Mouse (Mus musculus) kidney, adult 2 months (tissue): ENCODE data around the gene H2-DMb1. TPM values are rescaled to one million over a fixed set of nuclear protein-coding genes. Genes with fewer than 3 reads are reported as not detected.

ENCODE experiments used
- DNase-seq: peaks from one replicate; pipeline ENCODE4 v3.0.0; 2021
- H3K27ac ChIP-seq: fragments of 200-500 bp; 2 replicates; pipeline ENCODE4 v1.5.1; 2012; ENCODE audit warnings: low read depth, low read length, control low read depth, inconsistent platforms; ENCODE audit not compliant: insufficient read depth
- H3K27me3 ChIP-seq: fragments of 200-500 bp; replicated peaks from 2 replicates; pipeline ENCODE4 v1.6.1; 2012; ENCODE audit warnings: mild to moderate bottlenecking, moderate library complexity, low read length, inconsistent platforms; ENCODE audit not compliant: control insufficient read depth, insufficient read depth
- H3K36me3 ChIP-seq: fragments of 200-500 bp; 2 replicates; pipeline ENCODE4 v1.6.1; 2012; ENCODE audit warnings: mild to moderate bottlenecking, moderate library complexity, low read length, inconsistent platforms; ENCODE audit not compliant: control insufficient read depth, insufficient read depth
- H3K4me1 ChIP-seq: fragments of 200-500 bp; 2 replicates; pipeline ENCODE4 v1.6.1; 2011; ENCODE audit warnings: low read length; ENCODE audit not compliant: control insufficient read depth, insufficient read depth
- H3K4me3 ChIP-seq: fragments of 200-500 bp; 2 replicates; pipeline ENCODE4 v1.5.1; 2011; ENCODE audit warnings: mild to moderate bottlenecking, low read depth, low read length, control low read depth; ENCODE audit not compliant: insufficient read depth
- CTCF ChIP-seq: fragments of 200-500 bp; conservative IDR thresholded peaks from 2 replicates; pipeline ENCODE4 v1.5.1; 2011; ENCODE audit warnings: low read depth, mild to moderate bottlenecking, control low read depth, low read length, moderate library complexity, mixed read lengths; ENCODE audit not compliant: insufficient read depth, insufficient read length
- POLR2A ChIP-seq: fragments of 200-500 bp; IDR thresholded peaks from one replicate; pipeline ENCODE4 v1.6.1; 2011; ENCODE audit warnings: low read depth, low read length, control low read depth
- WGBS: fragments of 180-500 bp; shearing (Covaris S2); methylation state at CpG from one replicate; pipeline ENCODE4 v1.1.7; 2018; 5-methylcytosine and 5-hydroxymethylcytosine counted together
- polyA plus RNA-seq: library from polyadenylated mRNA; depleted of rRNA; stranded (reverse); fragments of >200 nt; gene quantifications from 2 replicates; pipeline ENCODE4 v1.2.3, GENCODE M21; 2012

The H2-DMb1 gene
- polyA plus RNA-seq, 1 experiment: 72.3 TPM

DNA sequence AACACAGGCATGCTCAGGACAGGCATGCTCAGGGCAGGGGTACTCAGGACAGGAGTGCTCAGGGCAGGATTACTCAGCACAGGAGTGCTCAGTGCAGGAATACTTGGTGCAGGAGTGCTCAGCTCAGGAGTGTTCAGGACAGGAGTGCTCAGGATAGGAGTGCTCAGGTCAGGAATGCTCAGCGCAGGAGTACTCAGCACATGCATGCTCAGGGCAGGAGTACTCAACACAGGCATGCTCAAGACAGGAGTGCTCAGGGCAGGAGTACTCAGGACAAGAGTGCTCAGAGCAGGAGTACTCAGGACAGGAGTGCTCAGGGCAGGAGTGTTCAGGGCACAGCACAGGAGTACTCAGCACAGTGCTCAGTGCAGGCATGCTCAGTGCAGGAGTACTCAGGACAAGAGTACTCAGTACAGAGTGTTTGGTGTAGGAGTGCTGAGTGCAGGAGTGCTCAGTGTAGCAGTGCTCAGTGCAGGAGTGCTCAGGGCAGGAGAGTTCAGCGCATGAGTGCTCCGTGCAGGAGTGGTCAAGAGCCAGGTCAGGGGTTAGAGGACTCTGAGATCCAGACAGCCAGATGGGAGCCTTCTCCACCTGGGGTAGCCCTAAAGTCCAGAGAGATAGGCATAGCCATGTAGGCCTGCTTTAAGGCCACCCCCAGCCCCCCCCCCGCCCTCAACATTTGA lies 50.0 kb downstream of the H2-DMb1 start:
- H3K36me3 ChIP-seq: no peaks in the 10 kb centered on the region
- no peak overlapping the region for H3K27ac ChIP-seq
- no peak overlapping the region for H3K4me3 ChIP-seq
- WGBS: 81% methylated on average over 4 of the region's 4 CpGs
- no peaks in the 10 kb centered on the region for H3K27me3 ChIP-seq
- DNase-seq: no peak
- TF ChIP-seq POLR2A: no peak
- no peak for TF ChIP-seq CTCF
- H3K4me1 ChIP-seq: peaks cover 6% of the 10 kb centered on the region; the same call in 1 of the 2 replicates

DNA sequence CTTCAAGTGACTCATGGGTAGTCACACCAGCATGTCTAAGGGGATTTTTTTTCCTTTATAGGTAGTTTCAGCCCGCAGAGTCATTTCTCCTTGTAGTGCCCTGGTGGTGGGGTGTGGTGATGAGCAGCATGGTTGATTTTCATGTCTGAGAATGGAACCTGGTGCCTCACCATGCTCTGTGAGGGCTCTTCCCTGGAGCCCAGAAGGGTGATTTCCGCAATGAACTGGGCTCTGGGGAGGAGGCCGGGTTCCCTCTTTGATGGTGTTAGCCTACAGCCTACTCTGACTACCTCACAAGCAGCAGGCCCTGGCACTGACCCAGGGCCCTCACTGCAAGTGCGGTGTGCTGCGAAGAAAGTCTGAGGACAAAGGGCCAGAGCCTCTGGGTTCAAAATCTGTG lies 50.6 kb downstream of the H2-DMb1 start, which contains the start of gene Tap2:
Gene Tap2 (plus strand): TSS at position 84 of the 400 bp plus-strand sequence.
- no peak within 1 kb of the TSS for H3K27ac ChIP-seq
- DNase-seq: peak; percentile 34
- 65% methylated on average over 5 of the region's 5 CpGs for WGBS
- no peaks in the 10 kb centered on the region for H3K36me3 ChIP-seq
- peak within 1 kb of the TSS; percentile 94 for H3K4me3 ChIP-seq
- peaks cover 6% of the 10 kb centered on the region; the same call in 1 of the 2 replicates for H3K4me1 ChIP-seq
- H3K27me3 ChIP-seq: no peaks in the 10 kb centered on the region
- TF ChIP-seq POLR2A (no peak), CTCF (no peak)

GRCm38 (mm10) chr17:34204303-34205010 lies 51.6 kb downstream of the H2-DMb1 start:
- no peaks in the 10 kb centered on the region for H3K36me3 ChIP-seq
- H3K27me3 ChIP-seq: no peaks in the 10 kb centered on the region
- peak; percentile 93 for DNase-seq
- H3K4me1 ChIP-seq: peaks cover 6% of the 10 kb centered on the region; the same call in 1 of the 2 replicates
- peak; percentile 80 for TF ChIP-seq CTCF
- TF ChIP-seq POLR2A: peak; percentile 28
- H3K27ac ChIP-seq: peak overlapping the region; percentile 63; the same call in 1 of the 2 replicates
- under 1% methylated on average over 44 of the region's 44 CpGs for WGBS
- peak overlapping the region; percentile 94 for H3K4me3 ChIP-seq

DNA sequence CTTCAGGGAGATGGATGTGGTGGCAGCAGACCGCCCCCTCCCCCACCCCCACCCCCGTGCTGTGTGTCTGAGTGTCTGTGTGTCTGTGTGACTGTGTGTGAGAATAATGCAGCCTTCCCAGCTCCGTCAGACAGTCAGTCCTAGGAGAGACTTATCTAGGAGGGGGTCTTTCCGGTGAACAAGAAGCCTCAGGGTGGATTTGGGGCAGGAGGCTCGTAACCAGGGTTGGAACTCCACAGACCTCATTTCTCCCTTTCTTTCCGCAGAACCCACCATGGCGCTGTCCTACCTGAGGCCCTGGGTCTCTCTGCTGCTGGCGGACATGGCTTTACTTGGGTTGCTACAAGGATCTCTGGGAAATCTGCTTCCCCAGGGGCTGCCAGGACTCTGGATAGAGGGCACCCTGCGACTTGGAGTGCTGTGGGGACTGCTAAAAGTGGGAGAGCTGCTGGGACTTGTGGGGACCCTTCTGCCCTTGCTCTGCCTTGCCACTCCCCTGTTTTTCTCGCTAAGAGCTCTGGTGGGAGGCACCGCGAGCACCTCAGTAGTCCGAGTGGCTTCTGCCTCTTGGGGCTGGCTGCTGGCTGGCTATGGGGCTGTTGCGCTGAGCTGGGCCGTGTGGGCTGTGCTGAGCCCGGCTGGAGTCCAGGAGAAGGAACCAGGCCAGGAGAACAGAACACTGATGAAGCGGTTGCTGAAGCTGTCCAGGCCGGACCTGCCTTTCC lies 52.3 kb downstream of the H2-DMb1 start:
- Histone ChIP-seq H3K27ac (peak overlapping the region; percentile 8; the same call in 1 of the 2 replicates), H3K4me1 (peaks cover 6% of the 10 kb centered on the region; the same call in 1 of the 2 replicates), H3K4me3 (peak overlapping the region; percentile 94), H3K36me3 (no peaks in the 10 kb centered on the region), H3K27me3 (no peaks in the 10 kb centered on the region)
- TF ChIP-seq POLR2A (no peak), CTCF (no peak)
- 24% methylated on average over 18 of the region's 18 CpGs for WGBS
- no peak for DNase-seq

- peak; percentile 63 for TF ChIP-seq CTCF
- TF ChIP-seq POLR2A: no peak
- peak; percentile 61 for DNase-seq
- Histone ChIP-seq H3K4me3 (peak overlapping the region; percentile 94), H3K4me1 (peaks cover 6% of the 10 kb centered on the region; the same call in 1 of the 2 replicates), H3K27ac (peak overlapping the region; percentile 8; the same call in 1 of the 2 replicates), H3K36me3 (no peaks in the 10 kb centered on the region), H3K27me3 (no peaks in the 10 kb centered on the region)
- WGBS: 29% methylated on average over 9 of the region's 9 CpGs
Observed at GRCm38 (mm10) chr17:34205746-34206176, 52.9 kb downstream of the H2-DMb1 start.

GRCm38 (mm10) chr17:34206731-34207130 lies 53.9 kb downstream of the H2-DMb1 start:
- 92% methylated on average over 5 of the region's 5 CpGs for WGBS
- Histone ChIP-seq H3K4me1 (peaks cover 6% of the 10 kb centered on the region; the same call in 1 of the 2 replicates), H3K27me3 (no peaks in the 10 kb centered on the region), H3K27ac (no peak overlapping the region), H3K4me3 (no peak overlapping the region), H3K36me3 (no peaks in the 10 kb centered on the region)
- no peak for DNase-seq
- TF ChIP-seq POLR2A: no peak
- TF ChIP-seq CTCF: no peak

DNA sequence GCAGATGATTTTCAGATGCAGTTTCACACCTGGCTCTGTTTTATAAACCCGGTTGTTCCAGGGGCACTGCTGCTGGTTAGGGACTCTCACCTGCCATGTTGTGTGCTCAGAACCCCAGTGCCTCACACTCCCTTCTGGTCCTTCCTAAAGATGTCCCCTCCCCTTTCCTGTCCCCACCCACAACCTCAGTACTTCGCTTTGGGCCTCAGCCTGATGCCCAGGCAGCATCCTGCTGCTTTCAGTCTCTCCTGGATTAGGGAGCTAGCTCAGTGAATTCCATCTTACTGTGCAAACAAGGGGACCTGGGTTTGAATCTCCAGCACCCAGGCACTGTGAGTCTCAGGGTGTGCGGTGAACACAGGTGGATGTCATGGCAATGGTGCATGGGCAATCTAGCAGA lies 54.6 kb downstream of the H2-DMb1 start:
- Histone ChIP-seq H3K27ac (no peak overlapping the region), H3K36me3 (no peaks in the 10 kb centered on the region), H3K27me3 (no peaks in the 10 kb centered on the region), H3K4me1 (peaks cover 6% of the 10 kb centered on the region; the same call in 1 of the 2 replicates), H3K4me3 (no peak overlapping the region)
- DNase-seq: no peak
- WGBS: 77% methylated on average over 3 of the region's 3 CpGs
- no peak for TF ChIP-seq CTCF
- TF ChIP-seq POLR2A: no peak
